Comparison of ENCODE assay signal across 24 mouse cellular contexts in the genomic region with DNA sequence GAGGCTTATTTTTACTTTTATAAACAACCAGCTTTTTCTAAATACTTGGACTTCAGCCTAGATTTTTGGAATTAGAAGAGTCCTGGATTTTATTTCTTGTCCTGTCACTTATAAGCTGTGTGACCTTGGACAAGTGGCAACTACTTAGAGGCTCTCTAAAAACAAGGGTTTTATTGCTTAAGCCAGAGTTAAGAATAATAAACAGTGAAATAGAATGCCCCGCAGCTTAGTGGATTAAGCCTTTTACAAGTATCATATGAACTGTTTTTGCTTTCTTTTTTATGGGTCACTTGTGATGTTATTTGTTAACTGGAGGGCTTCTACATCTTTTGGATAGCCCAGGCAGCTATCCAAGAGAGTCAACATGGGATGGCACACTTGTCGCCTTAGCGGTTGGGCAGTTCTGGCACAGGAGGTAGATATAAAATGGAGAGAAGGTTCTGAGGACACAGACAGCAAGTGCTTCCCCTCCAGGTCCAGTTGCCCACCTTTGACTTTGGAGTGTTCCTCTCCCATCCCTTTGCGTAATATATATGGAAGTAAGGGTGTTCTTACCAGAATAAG.
"Had no signal": no experiment of that assay in that cellular context is flagged by ENCODE, and none has a peak within 500 bp of the region (broad histone marks: within the 10 kb centered on the region; RNA-seq: fewer than 3 reads in every experiment).

No protein-coding gene starts in this region.

- H3K4me3 ChIP-seq: heart, adult 2 months; heart, embryonic 13.5 days; heart, embryonic 15.5 days; hindbrain, embryonic 13.5 days; hindbrain, embryonic 15.5 days; limb, embryonic 13.5 days; limb, embryonic 15.5 days; liver, embryonic 12.5 days had no signal

- H3K27ac ChIP-seq: heart, adult 2 months; heart, embryonic 13.5 days; heart, embryonic 15.5 days; hindbrain, embryonic 13.5 days; hindbrain, embryonic 15.5 days; hindbrain, postnatal 0 days; limb, embryonic 13.5 days; limb, embryonic 15.5 days; liver, embryonic 12.5 days; liver, embryonic 14.5 days had no signal

- H3K4me2 ChIP-seq: heart, embryonic 11.5 days; heart, embryonic 13.5 days; heart, embryonic 15.5 days; hindbrain, embryonic 13.5 days; hindbrain, embryonic 15.5 days; limb, embryonic 13.5 days; limb, embryonic 15.5 days; liver, embryonic 12.5 days had no signal

- H3K36me3 ChIP-seq: heart, embryonic 13.5 days; heart, embryonic 15.5 days; hindbrain, embryonic 13.5 days; hindbrain, embryonic 15.5 days; limb, embryonic 13.5 days; limb, embryonic 15.5 days; liver, embryonic 12.5 days had no signal

- DNase-seq: forebrain, postnatal 0 days; gastrocnemius, postnatal 14 days; gastrocnemius, postnatal 36 days; heart, adult 11 months; heart, adult 2 months; heart, postnatal 14 days; heart, postnatal 36 days; kidney, adult 18-20 months; kidney, postnatal 10 days; kidney, postnatal 36 days; layer of hippocampus, adult 9-11 months; layer of hippocampus, postnatal 36 days; left cerebral cortex, postnatal 4 days had no signal

- H3K27me3 ChIP-seq: heart, embryonic 13.5 days; heart, embryonic 15.5 days; hindbrain, embryonic 13.5 days; hindbrain, embryonic 15.5 days; limb, embryonic 13.5 days; limb, embryonic 15.5 days; liver, embryonic 12.5 days had no signal

- H3K9ac ChIP-seq: forebrain, postnatal 0 days; heart, embryonic 13.5 days; heart, embryonic 15.5 days; hindbrain, embryonic 13.5 days; hindbrain, embryonic 15.5 days; limb, embryonic 13.5 days; limb, embryonic 15.5 days; liver, embryonic 12.5 days; liver, embryonic 14.5 days had no signal

- ATAC-seq: forebrain, postnatal 0 days; hindbrain, postnatal 0 days; intestine, embryonic 16.5 days; liver, embryonic 12.5 days had no signal

- H3K9me3 ChIP-seq: heart, embryonic 13.5 days; heart, embryonic 15.5 days; hindbrain, embryonic 13.5 days; hindbrain, embryonic 15.5 days; limb, embryonic 13.5 days; limb, embryonic 15.5 days; liver, embryonic 12.5 days had no signal

- H3K4me1 ChIP-seq: heart, embryonic 13.5 days; heart, embryonic 15.5 days; hindbrain, embryonic 13.5 days; hindbrain, embryonic 15.5 days; limb, embryonic 13.5 days; limb, embryonic 15.5 days; liver, embryonic 12.5 days had no signal
